7 mouse cellular contexts compared by ENCODE assay signal in genomic region chr4:40239409-40240271, GRCm38 (mm10). TPM values are rescaled to one million over a fixed set of nuclear protein-coding genes. Genes with fewer than 3 reads are reported as not detected.
DNase-seq lines count a peak whose midpoint lies in the region; ATAC-seq and TF ChIP-seq lines count a peak whose summit lies in the region.

Gene Ddx58, minus strand, starts transcription at chr4:40239828.

- 2% methylated on average over 34 of the region's 35 CpGs for WGBS in stomach, embryonic 14.5 days

- peaks cover 5 to 25% of the 10 kb centered on the region in 2 experiments for H3K4me1 ChIP-seq in ES-E14 (ENCODE audit: control insufficient read depth in 2 of 2, insufficient read depth in 2 of 2, low read length in 2 of 2, poor library complexity in 1 of 2)
- no peaks in the 10 kb centered on the region for H3K4me1 ChIP-seq in stomach, embryonic 14.5 days (ENCODE audit: control insufficient read depth, insufficient read depth, low read length)

- intact Hi-C loops in heart, postnatal 14 days (cut with DNase I): loop anchor here (5.0 kb wide), 1 partner anchor 38 kb away; the partner anchor contains the start of gene Ndufb6

- peak within 1 kb of the TSS; percentile 69 for H3K27ac ChIP-seq in ES-E14 (ENCODE audit: insufficient read depth, low read depth, low read length, poor library complexity, severe bottlenecking)
- peak within 1 kb of the TSS; percentile 85 for H3K27ac ChIP-seq in stomach, embryonic 14.5 days (ENCODE audit: low read length)

- no peaks in the 10 kb centered on the region for H3K36me3 ChIP-seq in ES-E14 (ENCODE audit: control insufficient read depth, insufficient read depth, low read length, poor library complexity, severe bottlenecking)
- no peaks in the 10 kb centered on the region for H3K36me3 ChIP-seq in stomach, embryonic 14.5 days (ENCODE audit: control insufficient read depth, insufficient read depth, low read length)

- H3K4me2 ChIP-seq in stomach, embryonic 14.5 days (replicated peaks; ENCODE audit: low read depth, low read length): peak within 1 kb of the TSS; percentile 84

- H3K27me3 ChIP-seq in stomach, embryonic 14.5 days (ENCODE audit: control insufficient read depth, insufficient read depth, low read length): no peaks in the 10 kb centered on the region

- no peak for DNase-seq in ES-E14 (ENCODE audit: low read depth, low spot score)
- peak; percentile 63 for DNase-seq in adrenal gland, adult 2 months
- peak; percentile 33 to 46 for DNase-seq in heart, postnatal 14 days
- DNase-seq in kidney, postnatal 4 days: peak; percentile 41 to 65

- in situ Hi-C loops in ES-E14 (cut with MboI; ENCODE audit: low sequenced_read_pairs in 2 of 2, unreplicated experiment in 2 of 2): no loop called here

- H3K9me3 ChIP-seq in ES-E14 (ENCODE audit: control insufficient read depth, insufficient read depth, low read depth, low read length): no peaks in the 10 kb centered on the region
- no peaks in the 10 kb centered on the region for H3K9me3 ChIP-seq in stomach, embryonic 14.5 days (ENCODE audit: control insufficient read depth, low read depth, low read length)

- peak within 1 kb of the TSS; percentile 52 to 57 for H3K4me3 ChIP-seq in ES-E14 (ENCODE audit: insufficient read depth in 1 of 2, low read depth in 1 of 2, low read length in 2 of 2, poor library complexity in 1 of 2, severe bottlenecking in 1 of 2)
- H3K4me3 ChIP-seq in stomach, embryonic 14.5 days (ENCODE audit: low read depth, low read length): peak within 1 kb of the TSS; percentile 57

- peak; percentile 52 for ATAC-seq in erythroblast, adult 5-6 weeks (replicated peaks; ENCODE audit: low FRiP score, poor library complexity, severe bottlenecking)
- peak; percentile 50; the same call in 1 of the 2 replicates for ATAC-seq in megakaryocyte-erythroid progenitor cell, adult 5-6 weeks (replicated peaks; ENCODE audit: low FRiP score, low TSS enrichment, poor library complexity, severe bottlenecking)
- ATAC-seq in stomach, embryonic 14.5 days (ENCODE audit: insufficient number of reproducible peaks, insufficient read depth, low FRiP score, low read depth): peak; percentile 68

- peak within 1 kb of the TSS; percentile 40; the same call in 1 of the 2 replicates for H3K9ac ChIP-seq in ES-E14 (ENCODE audit: insufficient read depth, low read depth, low read length, poor library complexity, severe bottlenecking)
- H3K9ac ChIP-seq in stomach, embryonic 14.5 days (replicated peaks; ENCODE audit: low read depth, low read length): peak within 1 kb of the TSS; percentile 38

TF ChIP-seq in ES-E14, 5 proteins besides CTCF, POLR2A, EP300 and RAD21:
- no peak for TF ChIP-seq CHD2 (IDR thresholded peaks at IDR 0.05; ENCODE audit: low read depth, low read length)
- no peak for TF ChIP-seq ZC3H11A (IDR thresholded peaks at IDR 0.05; ENCODE audit: borderline replicate concordance, low read depth, low read length)
- TF ChIP-seq ZNF384 (IDR thresholded peaks at IDR 0.05; ENCODE audit: low read depth, low read length): no peak
- TF ChIP-seq HCFC1 (IDR thresholded peaks at IDR 0.05; ENCODE audit: borderline replicate concordance, insufficient read depth, low read length): no peak

RNA-seq across cellular contexts. Expression of gene Ddx58, which starts in this region (rescaled TPM):
- 14.5 and 19.0 TPM in 2 replicates for total RNA-seq in ES-E14 (2012; rRNA removed)
- 10 to 100 TPM; 25.2 to 30.3 TPM for total RNA-seq in adrenal gland, adult 2 months (2021)
- polyA plus RNA-seq in adrenal gland, adult 2 months (2012; rRNA removed): 9.7 and 13.3 TPM in 2 replicates
- 13.8 and 18.6 TPM in 2 replicates for total RNA-seq in erythroblast, adult 5-6 weeks (2015; ENCODE audit: low replicate concordance)
- total RNA-seq in erythroblast, adult 5-6 weeks (2017; ENCODE audit: low replicate concordance): 7.4 and 10.6 TPM in 2 replicates
- 1 to 10 TPM; 8.1 to 9.1 TPM for total RNA-seq in heart, postnatal 14 days (2021)
- total RNA-seq in megakaryocyte-erythroid progenitor cell, adult 5-6 weeks (2014; fragmentation: Nextera tagmentation): 11.3 and 14.2 TPM in 2 replicates
- 18.9 and 20.2 TPM in 2 replicates for total RNA-seq in megakaryocyte-erythroid progenitor cell, adult 5-6 weeks (2017)
- 16.7 and 17.1 TPM in 2 replicates for polyA plus RNA-seq in stomach, embryonic 14.5 days (2014; fragmentation: Nextera tagmentation; extraction: Ambion mirVana)
